Mouse (Mus musculus) CH12.LX (cell line): ENCODE results near the gene Prss16. TPM values are rescaled to one million over a fixed set of nuclear protein-coding genes. Genes with fewer than 3 reads are reported as not detected.

ENCODE experiments used
- DNase-seq: peaks from one replicate; pipeline ENCODE4 v3.0.0-alpha.2; 2013; ENCODE audit errors: extremely low read depth
- H3K27ac ChIP-seq: 2 replicates; pipeline ENCODE4 v1.5.1; 2012; ENCODE audit warnings: low read depth, mild to moderate bottlenecking, control low read depth, moderate library complexity; ENCODE audit not compliant: insufficient read depth
- H3K27me3 ChIP-seq: replicated peaks from 2 replicates; pipeline ENCODE3; 2012; ENCODE audit warnings: inconsistent platforms
- H3K36me3 ChIP-seq, 2 experiments: replicated peaks in 1 of 2; 2 replicates each; pipeline versions ENCODE3 to v1.6.1; 2012; ENCODE audit warnings: inconsistent platforms in 1 of 2, low read length in 1 of 2, mild to moderate bottlenecking in 1 of 2, mixed read lengths in 1 of 2, moderate library complexity in 1 of 2; ENCODE audit not compliant: control insufficient read depth in 1 of 2, insufficient read depth in 1 of 2
- H3K4me1 ChIP-seq, 2 experiments: 2 replicates each; pipeline ENCODE4 v1.6.1; 2012; ENCODE audit warnings: inconsistent platforms in 1 of 2, moderate library complexity in 1 of 2; ENCODE audit not compliant: insufficient read depth in 2 of 2, control insufficient read depth in 1 of 2
- H3K4me2 ChIP-seq: 2 replicates; pipeline ENCODE4 v1.6.1; 2012; ENCODE audit warnings: low read depth, mild to moderate bottlenecking, control low read depth; ENCODE audit not compliant: poor library complexity, insufficient read depth, severe bottlenecking
- H3K4me3 ChIP-seq, 3 experiments: fragments of 150-350 bp in 1 of 3; sonication (generic) in 1 of 3; replicated peaks in 1 of 3; 2 replicates each; pipeline versions ENCODE3 to v1.5.1; 2011 to 2012; ENCODE audit warnings: low read depth in 2 of 3, low read length in 2 of 3, mild to moderate bottlenecking in 2 of 3, moderate library complexity in 2 of 3, control low read depth in 1 of 3, improper control_type of control experiment in 1 of 3, inconsistent platforms in 1 of 3, mixed read lengths in 1 of 3; ENCODE audit not compliant: poor library complexity in 1 of 3
- H3K79me2 ChIP-seq: replicated peaks from 2 replicates; pipeline ENCODE4 v1.6.1; 2012; ENCODE audit warnings: mild to moderate bottlenecking, moderate library complexity; ENCODE audit not compliant: control insufficient read depth, poor library complexity, insufficient read depth, severe bottlenecking; ENCODE audit errors: extremely low read depth
- H3K9ac ChIP-seq: 2 replicates; pipeline ENCODE4 v1.6.1; 2012; ENCODE audit warnings: low read depth, mild to moderate bottlenecking, control low read depth, moderate library complexity; ENCODE audit not compliant: insufficient read depth
- H3K9me3 ChIP-seq: replicated peaks from 2 replicates; pipeline ENCODE3; 2012; ENCODE audit warnings: low read length, inconsistent platforms, mixed read lengths
- BHLHE40 ChIP-seq: IDR thresholded peaks from 2 replicates; pipeline ENCODE4 v1.6.1; 2011; ENCODE audit warnings: mild to moderate bottlenecking, low read depth, low read length, improper control_type of control experiment
- ELF1 ChIP-seq: IDR thresholded peaks from 2 replicates; pipeline ENCODE4 v1.6.1; 2014; ENCODE audit warnings: low read depth, mild to moderate bottlenecking, inconsistent platforms, low read length, improper control_type of control experiment
- EP300 ChIP-seq: IDR thresholded peaks from 2 replicates; pipeline ENCODE4 v1.6.1; 2011; ENCODE audit warnings: low read length, improper control_type of control experiment
- ETS1 ChIP-seq: conservative IDR thresholded peaks from 2 replicates; pipeline ENCODE4 v1.6.1; 2012; ENCODE audit warnings: low read depth, mild to moderate bottlenecking, inconsistent platforms, low read length, improper control_type of control experiment, moderate library complexity
- HCFC1 ChIP-seq: IDR thresholded peaks from 2 replicates; pipeline ENCODE4 v1.6.1; 2012; ENCODE audit warnings: low read depth, mild to moderate bottlenecking, inconsistent platforms, low read length, improper control_type of control experiment
- IRF4 ChIP-seq: IDR thresholded peaks from 2 replicates; pipeline ENCODE4 v1.6.1; 2014; ENCODE audit warnings: low read depth, mild to moderate bottlenecking, inconsistent platforms, low read length, improper control_type of control experiment
- JUN ChIP-seq: IDR thresholded peaks from 2 replicates; pipeline ENCODE4 v1.6.1; 2011; ENCODE audit warnings: low read depth, mild to moderate bottlenecking, low read length, improper control_type of control experiment, moderate library complexity; ENCODE audit not compliant: insufficient read depth
- JUND ChIP-seq: conservative IDR thresholded peaks from 2 replicates; pipeline ENCODE4 v1.6.1; 2011; ENCODE audit warnings: low read depth, low read length, improper control_type of control experiment
- MAX ChIP-seq: IDR thresholded peaks from 2 replicates; pipeline ENCODE4 v1.6.1; 2011; ENCODE audit warnings: low read length, improper control_type of control experiment
- MAZ ChIP-seq: IDR thresholded peaks from 2 replicates; pipeline ENCODE4 v1.6.1; 2012; ENCODE audit warnings: low read depth, mild to moderate bottlenecking, inconsistent platforms, low read length, improper control_type of control experiment, moderate library complexity
- MEF2A ChIP-seq: IDR thresholded peaks from 2 replicates; pipeline ENCODE4 v1.6.1; 2014; ENCODE audit warnings: low read depth, mild to moderate bottlenecking, inconsistent platforms, low read length, improper control_type of control experiment, borderline replicate concordance
- MXI1 ChIP-seq: IDR thresholded peaks from 2 replicates; pipeline ENCODE4 v1.6.1; 2011; ENCODE audit warnings: mild to moderate bottlenecking, low read depth, low read length, improper control_type of control experiment
- NELFE ChIP-seq: IDR thresholded peaks from 2 replicates; pipeline ENCODE4 v1.6.1; 2011; ENCODE audit warnings: low read depth, low read length, improper control_type of control experiment
- PAX5 ChIP-seq: IDR thresholded peaks from 2 replicates; pipeline ENCODE4 v1.6.1; 2012; ENCODE audit warnings: low read length, inconsistent platforms, mixed read lengths
- POLR2AphosphoS2 ChIP-seq: IDR thresholded peaks from 2 replicates; pipeline ENCODE4 v1.6.1; 2011; ENCODE audit warnings: low read depth, low read length, improper control_type of control experiment
- RAD21 ChIP-seq: IDR thresholded peaks from 2 replicates; pipeline ENCODE4 v1.6.1; 2011; ENCODE audit warnings: low read depth, mild to moderate bottlenecking, low read length, improper control_type of control experiment, moderate library complexity
- RCOR1 ChIP-seq: conservative IDR thresholded peaks from 2 replicates; pipeline ENCODE4 v1.6.1; 2012; ENCODE audit warnings: low read depth, mild to moderate bottlenecking, inconsistent platforms, low read length, improper control_type of control experiment
- SIN3A ChIP-seq: IDR thresholded peaks from 2 replicates; pipeline ENCODE4 v1.6.1; 2012; ENCODE audit warnings: low read length, improper control_type of control experiment, inconsistent platforms
- SMC3 ChIP-seq: IDR thresholded peaks from 2 replicates; pipeline ENCODE4 v1.6.1; 2011; ENCODE audit warnings: low read depth, low read length, improper control_type of control experiment
- TBP ChIP-seq: conservative IDR thresholded peaks from 2 replicates; pipeline ENCODE4 v1.6.1; 2011; ENCODE audit warnings: low read depth, low read length, improper control_type of control experiment
- USF1 ChIP-seq: IDR thresholded peaks from 2 replicates; pipeline ENCODE4 v1.6.1; 2014; ENCODE audit warnings: low read depth, mild to moderate bottlenecking, inconsistent platforms, low read length, improper control_type of control experiment
- USF2 ChIP-seq: conservative IDR thresholded peaks from 2 replicates; pipeline ENCODE4 v1.6.1; 2011; ENCODE audit warnings: low read depth, low read length, improper control_type of control experiment
- ZC3H11A ChIP-seq: IDR thresholded peaks from 2 replicates; pipeline ENCODE4 v1.6.1; 2012; ENCODE audit warnings: low read depth, mild to moderate bottlenecking, inconsistent platforms, low read length, improper control_type of control experiment
- ZKSCAN1 ChIP-seq: IDR thresholded peaks from 2 replicates; pipeline ENCODE4 v1.6.1; 2012; ENCODE audit warnings: low read depth, inconsistent platforms, low read length, improper control_type of control experiment, borderline replicate concordance
- ZNF384 ChIP-seq: IDR thresholded peaks from 2 replicates; pipeline ENCODE4 v1.6.1; 2012; ENCODE audit warnings: low read depth, low read length, improper control_type of control experiment, inconsistent platforms
- dilution Hi-C: fragments of 300-500 bp; cut with MboI; formaldehyde crosslinking; loops from 2 replicates; pipeline ENCODE4 v1.14.3; 2020; ENCODE audit warnings: low sequenced_read_pairs; ENCODE audit not compliant: extremely low pct_unique_long_range_greater_than_20kb, extremely low pct_ligation_motif_present
- in situ Hi-C: fragments of 300-500 bp; cut with MboI; formaldehyde crosslinking; loops from 3 replicates; pipeline ENCODE4 v1.14.3; 2019; ENCODE audit warnings: low sequenced_read_pairs, low pct_ligation_motif_present, low pct_unique_long_range_greater_than_20kb, mixed read lengths
- polyA plus RNA-seq: library from polyadenylated mRNA; unstranded; fragments of >175 nt; gene quantifications from 2 replicates; pipeline ENCODE4 v1.2.1, GENCODE M21; 2012; ENCODE audit warnings: low read depth; ENCODE audit not compliant: insufficient read length
- total RNA-seq, 2 experiments: library from RNA; depleted of rRNA; stranded (reverse); fragments of 300-350 nt in 1 of 2; fragments of >200 nt in 1 of 2; gene quantifications; 2 replicates each; pipeline ENCODE4 v1.2.3; 2012 to 2014

Prss16 gene
- total and polyA plus RNA-seq, 3 experiments: 0.36 to 1.4 (median 0.47) TPM

- TF ChIP-seq BHLHE40 (peak; percentile 56), EP300 (0 out of 2 replicates have a peak, but pooled peaks have one; percentile 24), ETS1 (peak; percentile 49), USF1 (no peak), POLR2AphosphoS2 (no peak), MAZ (peak; percentile 83), IRF4 (peak; percentile 53; the same call in 1 of the 2 replicates), ELF1 (no peak; the same call in 1 of the 2 replicates), ZKSCAN1 (no peak), RCOR1 (no peak; the same call in 1 of the 2 replicates), ZC3H11A (no peak)
These were observed 14.1 kb downstream of the Prss16 start (continued) for GRCm38 (mm10) chr13:21995331-21995914.

GRCm38 (mm10) chr13:21994896-21995295, 14.6 kb downstream of the Prss16 start:
- Histone ChIP-seq H3K4me1 (peaks cover 3 to 9% of the 10 kb centered on the region in 2 experiments), H3K79me2 (no peaks in the 10 kb centered on the region), H3K36me3 (no peaks in the 10 kb centered on the region), H3K4me3 (peak overlapping the region; percentile 47 to 68 (median 56)), H3K9ac (peak overlapping the region; percentile 7; the same call in 1 of the 2 replicates), H3K27me3 (peaks cover 25% of the 10 kb centered on the region), H3K9me3 (peaks cover 8% of the 10 kb centered on the region), H3K27ac (no peak overlapping the region), H3K4me2 (peak overlapping the region; percentile 31)
- no peak for DNase-seq
- in situ Hi-C loops: no loop called here
- no peak for TF ChIP-seq JUND
- TF ChIP-seq SMC3: no peak
- TF ChIP-seq ZNF384: no peak
- TF ChIP-seq HCFC1: no peak
- no peak for TF ChIP-seq MEF2A
- TF ChIP-seq ETS1: no peak
- no peak for TF ChIP-seq MAX
- no peak for TF ChIP-seq ZKSCAN1
- TF ChIP-seq MXI1: no peak
- TF ChIP-seq TBP: no peak
- no peak for TF ChIP-seq NELFE
- no peak for TF ChIP-seq RAD21
- no peak for TF ChIP-seq RCOR1
- no peak for TF ChIP-seq JUN
- no peak for TF ChIP-seq USF2
- TF ChIP-seq ZC3H11A: no peak
- TF ChIP-seq SIN3A: no peak; the same call in 1 of the 2 replicates
- no peak for TF ChIP-seq PAX5
- dilution Hi-C loops: no loop called here
